Mouse (Mus musculus) frontal cortex, adult (tissue): ENCODE measurements at regions not wholly inside any gene's neighbourhood (a gene's known extent, or its start where the extent isn't known, plus 50 kb on each side); places are given as distances from the start of the nearest gene placed in this dataset.
A peak's percentile ranks its signal among the peaks of the same experiment; 100 is the strongest.

Experiments
- ATAC-seq: cut with Nextera tagmentation; 2 replicates; pipeline ENCODE4 v1.9.2; 2017; ENCODE audit warnings: mild to moderate bottlenecking, moderate library complexity, mixed read lengths; ENCODE audit not compliant: low TSS enrichment

- ATAC-seq = no peak
These were observed 545.2 kb upstream of the Adamts9 start for GRCm38 (mm10) chr6:93488441-93488955.

DNA sequence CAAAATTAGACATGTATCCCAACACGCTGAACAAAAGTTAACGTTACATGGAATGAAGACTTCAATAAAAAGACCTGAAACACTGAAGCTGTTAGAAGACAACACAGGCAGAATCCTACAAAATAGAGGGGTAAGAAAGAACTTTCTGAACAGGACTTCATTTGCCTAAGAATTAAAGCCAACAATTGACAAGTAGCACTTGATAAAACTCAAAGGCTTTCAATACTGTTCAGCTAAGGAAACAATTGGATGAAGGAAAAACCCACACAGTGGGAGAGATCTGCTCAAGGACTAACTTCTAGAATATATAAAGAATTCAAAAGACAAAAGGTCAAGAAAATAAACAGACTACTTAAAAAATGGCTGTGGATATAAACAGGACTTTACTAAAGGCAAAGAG lies 535.2 kb upstream of the Adamts9 start:
- no peak for ATAC-seq

DNA sequence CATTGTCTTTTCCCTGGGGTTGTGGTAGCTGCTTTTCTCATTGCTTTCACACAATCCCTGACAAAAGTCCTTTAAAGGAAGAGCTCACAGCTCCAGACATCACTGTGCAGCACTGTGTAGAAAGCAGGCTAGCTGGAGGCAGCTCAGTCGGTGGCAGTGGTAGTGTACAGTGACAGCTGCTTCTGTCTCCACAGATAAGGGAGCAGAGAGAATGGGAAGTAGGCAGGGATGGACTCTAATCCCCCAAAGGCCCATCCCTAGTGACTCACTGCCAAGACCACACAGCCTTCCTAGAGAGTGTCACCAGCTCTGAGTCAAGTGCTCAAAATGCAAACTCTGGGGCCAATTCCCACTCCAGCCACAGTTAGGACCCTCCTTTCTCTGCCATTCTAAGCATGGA lies 531.7 kb upstream of the Adamts9 start:
- ATAC-seq = no peak

DNA sequence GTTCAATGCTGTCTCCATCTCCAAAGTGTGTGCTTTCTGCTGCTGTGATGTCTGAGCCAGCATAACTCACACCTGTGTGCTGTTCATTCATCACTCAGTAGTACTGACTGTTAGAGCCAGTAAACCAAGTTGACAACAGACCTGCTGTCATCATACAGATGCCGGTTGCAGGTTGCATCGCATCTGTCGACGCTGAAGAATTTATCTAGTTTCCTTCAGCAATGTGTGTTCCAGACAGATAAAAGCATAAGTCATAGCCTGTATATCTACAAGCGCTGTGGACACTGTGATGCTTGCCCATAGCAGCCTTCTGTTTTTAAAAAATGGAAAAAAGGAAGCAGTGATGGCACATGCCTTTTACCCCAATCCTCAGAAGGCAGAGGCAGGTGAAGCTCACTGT lies 524.6 kb upstream of the Adamts9 start:
- no peak for ATAC-seq

DNA sequence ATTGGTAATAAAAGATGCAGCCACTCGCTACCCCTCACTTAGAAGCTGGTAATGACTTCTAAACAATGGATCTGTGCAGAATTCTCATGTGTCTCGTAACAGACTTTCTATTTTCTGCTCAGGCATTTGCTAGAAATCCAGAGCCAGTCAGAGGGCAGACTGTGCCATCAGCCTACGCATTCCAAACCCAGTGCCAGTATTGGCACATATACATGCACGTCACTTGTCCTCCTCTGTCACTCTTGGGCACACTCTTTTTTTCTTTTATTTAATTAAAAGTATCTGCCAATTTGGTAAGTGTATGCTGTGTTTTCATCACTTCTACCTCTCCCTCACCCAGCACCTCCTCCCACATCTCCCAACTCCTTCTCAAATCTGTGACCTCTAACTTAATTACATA lies 519.6 kb upstream of the Adamts9 start:
- no peak for ATAC-seq

- ATAC-seq = no peak
These were observed 518.1 kb upstream of the Adamts9 start for GRCm38 (mm10) chr6:93461374-93461773.

DNA sequence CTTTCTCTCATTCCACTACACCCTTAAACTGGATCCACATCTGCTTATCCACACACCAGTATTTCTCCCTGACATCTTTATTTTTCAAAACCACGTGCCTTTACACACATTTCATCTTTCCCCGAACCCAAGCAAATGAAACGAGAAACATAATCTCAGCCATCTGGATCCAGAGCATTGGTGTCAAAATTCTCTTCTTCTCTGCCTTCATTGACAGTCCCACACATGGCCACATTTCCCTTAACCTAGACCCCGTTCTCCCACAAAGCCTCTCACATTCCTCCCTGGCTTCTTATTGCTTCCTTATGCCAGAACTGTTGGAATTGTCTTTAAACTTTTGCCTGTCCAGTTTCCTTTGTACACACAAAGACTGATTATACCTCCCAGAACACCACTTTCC lies 514.3 kb upstream of the Adamts9 start:
- no peak for ATAC-seq

DNA sequence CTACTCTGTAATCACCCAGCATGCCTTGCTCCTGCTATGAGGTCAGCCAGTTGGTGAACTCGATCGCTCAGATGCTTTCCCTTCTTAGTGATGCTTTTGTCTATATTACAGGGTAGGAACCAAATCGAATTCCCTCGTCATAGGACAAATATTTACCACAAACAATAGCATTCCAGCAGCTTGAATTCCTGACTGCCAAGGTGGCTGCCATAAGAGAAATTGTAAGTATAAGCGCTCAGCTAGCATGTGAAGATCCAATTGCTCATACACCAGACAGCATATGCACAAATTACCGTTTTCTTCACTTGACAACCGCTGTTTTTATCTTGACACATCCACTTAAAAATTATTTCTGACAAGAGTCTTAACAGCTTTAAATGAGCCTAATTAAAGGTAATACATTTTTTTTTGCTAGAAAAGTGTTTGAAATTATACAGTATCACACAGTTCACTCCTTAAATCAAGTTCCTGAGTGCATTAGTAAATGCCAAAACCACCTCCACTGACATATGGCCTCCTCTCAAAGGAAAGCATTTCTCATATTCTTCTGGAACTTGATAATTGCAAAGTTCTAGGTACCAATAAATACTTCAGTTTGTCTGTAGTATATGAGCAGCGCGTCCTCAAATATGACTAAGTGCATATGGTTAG lies 513.2 kb upstream of the Adamts9 start:
- ATAC-seq = peak; percentile 47

GRCm38 (mm10) chr6:93445568-93445967 lies 502.3 kb upstream of the Adamts9 start:
- ATAC-seq = no peak

DNA sequence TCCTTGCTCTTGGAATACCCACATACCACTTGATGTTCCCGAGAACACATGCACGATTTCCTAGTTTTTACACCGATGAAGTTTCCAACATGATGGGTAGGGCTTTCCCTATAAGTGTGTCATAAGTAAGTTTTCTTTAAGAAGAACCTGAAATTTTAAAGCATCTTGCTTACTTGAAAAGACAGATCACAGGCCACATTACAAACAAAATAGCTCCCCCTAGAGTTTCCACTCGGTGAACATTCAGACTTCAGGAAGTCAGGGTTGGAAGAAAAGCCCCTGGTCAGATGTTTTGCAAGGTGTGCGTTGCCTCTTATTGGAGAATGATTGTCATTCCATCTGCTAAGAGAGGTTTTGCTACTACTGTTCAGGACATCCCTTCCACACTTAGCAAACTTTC lies 501.8 kb upstream of the Adamts9 start:
- ATAC-seq = peak; percentile 64; the same call in 1 of the 2 replicates

DNA sequence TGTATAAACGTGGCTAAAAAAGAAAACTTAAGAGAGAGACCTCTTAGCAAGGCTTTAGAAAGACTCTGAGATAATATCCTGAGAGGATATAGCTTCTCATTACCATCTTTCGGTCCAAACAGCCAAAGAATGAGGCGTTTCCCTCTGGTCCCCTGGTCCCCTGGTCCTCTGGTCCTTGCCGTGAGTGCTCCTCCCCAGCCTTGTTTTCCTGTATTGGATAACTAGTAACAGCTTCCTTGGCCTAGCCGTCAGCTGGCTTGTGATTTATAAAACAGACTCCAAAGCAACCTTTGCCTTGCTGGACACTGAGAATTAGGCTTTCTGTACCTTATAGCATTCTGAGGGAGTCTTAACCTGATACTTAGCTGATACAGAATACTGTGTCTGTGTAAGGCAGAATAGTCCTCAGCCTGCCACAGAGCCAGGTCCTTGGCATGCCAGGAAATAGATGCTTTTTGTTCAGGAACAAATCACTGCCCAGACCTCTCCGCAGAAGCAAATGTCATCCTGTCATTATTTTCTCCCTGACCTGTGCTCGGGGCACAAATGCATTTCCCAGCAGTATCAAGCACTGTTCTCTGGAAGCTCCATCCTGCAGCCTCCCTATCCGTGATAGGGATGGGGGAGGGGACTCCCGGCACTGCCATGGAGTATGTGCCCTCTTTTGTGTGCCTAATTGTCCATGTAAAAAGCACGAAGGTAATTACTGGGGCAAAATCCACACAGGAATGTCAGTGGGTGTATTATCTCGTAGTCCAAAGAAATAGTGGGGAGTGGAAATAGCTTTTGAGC lies 500.7 kb upstream of the Adamts9 start:
- no peak for ATAC-seq

DNA sequence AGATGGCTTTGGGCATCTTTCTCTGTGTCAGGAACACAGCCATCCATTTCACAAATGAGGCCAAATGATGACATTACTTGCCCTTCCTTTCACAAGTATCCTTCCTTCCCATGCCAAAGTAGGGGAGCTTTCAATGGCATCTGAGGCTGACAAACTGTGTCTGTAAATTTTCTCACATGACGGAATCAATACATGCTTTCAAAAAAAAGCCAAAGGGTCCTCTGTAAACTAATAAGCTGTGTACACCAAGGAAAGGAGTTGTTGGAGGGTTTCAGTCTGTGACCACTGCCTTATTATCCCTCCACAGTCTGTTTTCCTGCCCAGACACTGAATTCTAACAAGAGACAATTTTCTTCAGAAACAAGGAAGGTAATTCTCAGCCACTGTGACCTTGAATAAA lies 490.2 kb upstream of the Adamts9 start:
- ATAC-seq = no peak

- 0 out of 2 replicates have a peak, but pooled peaks have one; percentile 44 for ATAC-seq
These were observed 482.8 kb upstream of the Adamts9 start for GRCm38 (mm10) chr6:93426141-93426540.

- ATAC-seq = no peak
These were observed 479.6 kb upstream of the Adamts9 start for GRCm38 (mm10) chr6:93422906-93423305.

DNA sequence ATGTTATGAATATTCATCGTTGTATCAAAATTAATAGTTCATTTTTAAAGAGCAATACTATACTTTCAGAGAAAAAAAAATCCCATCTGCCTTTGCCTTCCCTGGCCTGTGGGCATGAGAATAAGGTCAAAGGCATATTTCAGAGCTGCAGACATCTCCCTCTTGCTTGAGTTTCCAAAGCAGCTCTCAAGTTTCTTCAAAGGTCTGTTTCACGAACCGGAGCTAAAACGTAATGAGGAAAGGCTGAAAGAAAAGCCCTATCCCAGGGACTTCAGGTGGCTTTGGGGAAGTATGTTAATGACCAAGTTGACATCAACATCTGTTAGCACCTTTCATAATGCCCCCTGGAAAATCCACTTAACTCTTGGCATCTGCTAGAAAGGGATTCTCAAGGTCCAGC lies 479.0 kb upstream of the Adamts9 start:
- ATAC-seq = no peak

DNA sequence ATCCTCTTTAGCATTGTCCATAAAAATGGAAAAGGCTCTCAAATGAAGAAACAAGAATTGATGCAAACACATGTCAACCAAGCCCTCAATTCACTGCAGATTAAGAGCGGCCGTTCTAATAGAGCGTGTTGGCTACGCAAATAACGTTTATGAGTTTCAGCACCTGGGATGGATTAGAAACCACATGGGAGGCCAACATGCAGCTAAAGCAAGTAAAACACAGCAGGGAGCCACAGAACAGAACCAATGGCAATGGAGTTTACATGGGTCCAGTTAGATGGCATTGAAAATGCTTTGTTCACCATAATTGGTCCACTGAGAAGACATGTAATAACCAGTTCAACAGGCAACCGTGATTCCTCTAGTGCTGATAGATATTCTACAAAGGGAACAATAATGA lies 474.3 kb upstream of the Adamts9 start:
- no peak for ATAC-seq

GRCm38 (mm10) chr6:93416006-93416405 lies 472.7 kb upstream of the Adamts9 start:
- ATAC-seq = no peak

DNA sequence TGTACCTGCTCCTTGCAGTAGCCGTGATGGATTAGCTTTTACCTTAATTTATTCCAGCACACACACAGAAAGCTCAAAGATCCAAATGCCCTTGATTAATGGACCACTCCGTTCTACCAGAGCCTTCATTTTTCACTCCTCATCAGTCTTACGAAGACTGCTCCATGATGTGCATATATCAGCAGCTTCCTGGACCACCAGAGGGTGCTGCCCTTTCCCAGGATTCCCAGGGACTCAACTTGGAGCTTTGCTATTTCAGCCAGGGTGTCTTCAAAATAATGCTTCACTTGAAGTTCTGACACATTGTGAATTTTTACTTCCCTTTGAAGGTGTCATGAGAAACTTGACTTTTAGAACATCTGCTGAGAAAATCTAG lies 467.8 kb upstream of the Adamts9 start:
- no peak for ATAC-seq

GRCm38 (mm10) chr6:93410416-93411076 lies 467.3 kb upstream of the Adamts9 start:
- no peak for ATAC-seq

DNA sequence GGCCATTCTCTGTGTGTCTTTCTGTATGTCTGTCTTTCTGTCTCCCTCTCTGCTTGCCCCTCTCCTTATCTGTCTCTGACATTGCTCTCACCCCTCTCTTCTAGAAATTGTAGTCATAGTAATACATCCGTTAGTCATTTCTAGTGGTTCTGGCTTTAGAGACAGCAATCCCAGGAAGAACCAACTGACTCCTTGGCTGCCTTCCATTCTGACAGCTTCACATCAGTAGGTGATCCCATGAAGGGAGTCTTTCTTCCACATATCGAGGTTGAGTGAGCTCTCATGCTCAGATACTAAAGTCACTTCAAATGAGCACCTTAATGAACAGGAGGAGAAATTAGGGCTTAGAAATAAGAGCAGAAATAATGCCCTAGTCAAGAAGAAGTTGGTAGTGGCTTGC lies 455.3 kb upstream of the Adamts9 start:
- no peak for ATAC-seq

DNA sequence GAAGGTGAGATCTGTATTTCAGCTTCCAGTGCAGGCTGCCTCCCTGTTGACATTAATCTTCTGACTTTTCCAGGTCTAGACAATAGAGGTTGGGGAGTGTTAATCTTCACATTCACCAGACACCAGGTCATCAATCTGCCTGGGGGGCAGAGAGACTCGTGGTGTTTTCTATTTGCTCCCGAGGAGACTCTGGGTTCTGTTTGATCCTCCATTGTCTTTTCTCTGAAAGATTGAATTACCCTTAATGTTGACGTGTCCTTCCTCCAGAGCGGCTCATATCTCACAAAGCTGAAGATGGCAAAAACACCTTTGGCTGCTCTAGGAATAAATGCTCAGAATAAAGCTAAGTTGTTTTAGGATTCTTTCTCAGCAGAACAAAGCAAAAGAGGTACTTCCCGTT lies 453.8 kb upstream of the Adamts9 start:
- ATAC-seq = no peak

- no peak for ATAC-seq
These were observed 452.7 kb upstream of the Adamts9 start for GRCm38 (mm10) chr6:93395952-93396351.

DNA sequence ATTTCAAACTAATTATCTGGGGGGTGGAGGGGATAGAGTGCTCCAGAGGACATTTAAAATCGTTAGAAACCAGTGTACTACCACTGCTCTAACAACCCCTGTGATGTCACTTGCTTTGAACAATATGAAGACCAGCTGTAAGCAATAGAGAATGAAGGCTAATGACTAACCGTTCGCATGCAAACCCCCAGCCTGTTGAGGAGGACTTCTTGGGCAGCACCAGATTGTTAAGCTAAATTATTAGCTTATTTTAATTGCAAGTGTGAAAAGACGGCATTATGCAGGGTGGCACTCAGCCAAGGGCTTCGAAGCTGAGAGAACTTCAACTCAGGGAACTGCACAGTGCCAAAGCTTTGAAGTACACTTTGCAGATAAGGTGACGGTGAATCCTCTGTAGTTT lies 452.0 kb upstream of the Adamts9 start:
- ATAC-seq = no peak
